Mouse (Mus musculus) megakaryocyte, embryonic 14.5 days (primary cell): ENCODE results near the gene Adam17. TPM values are rescaled to one million over a fixed set of nuclear protein-coding genes. Genes with fewer than 3 reads are reported as not detected.

Experiments used
- H3K27me3 ChIP-seq: replicated peaks from 2 replicates; pipeline ENCODE3; 2012; ENCODE audit warnings: inconsistent platforms
- H3K36me3 ChIP-seq: replicated peaks from 2 replicates; pipeline ENCODE3; 2012; ENCODE audit warnings: low read length, inconsistent platforms, mixed read lengths
- H3K4me1 ChIP-seq: 2 replicates; pipeline ENCODE4 v1.6.1; 2012; ENCODE audit warnings: inconsistent platforms
- H3K4me3 ChIP-seq: replicated peaks from 2 replicates; pipeline ENCODE3; 2012; ENCODE audit warnings: moderate library complexity, mild to moderate bottlenecking, inconsistent platforms
- H3K9me3 ChIP-seq: 2 replicates; pipeline ENCODE4 v1.6.1; 2012; ENCODE audit warnings: inconsistent platforms
- FLI1 ChIP-seq: IDR thresholded peaks from 2 replicates; pipeline ENCODE4 v1.6.1; 2012; ENCODE audit warnings: low read length, inconsistent platforms, mixed read lengths
- GATA1 ChIP-seq: IDR thresholded peaks from 3 replicates; pipeline ENCODE4 v1.6.1; 2012; ENCODE audit warnings: mixed read lengths, low read length, inconsistent platforms, borderline replicate concordance
- polyA plus RNA-seq: library from polyadenylated mRNA; stranded (reverse); fragments of >175 nt; gene quantifications from 2 replicates; pipeline ENCODE4 v1.2.3, GENCODE M21; 2012; ENCODE audit warnings: low replicate concordance; ENCODE audit not compliant: insufficient read depth

Gene Adam17
- polyA plus RNA-seq, 1 experiment = 12.1 TPM

DNA sequence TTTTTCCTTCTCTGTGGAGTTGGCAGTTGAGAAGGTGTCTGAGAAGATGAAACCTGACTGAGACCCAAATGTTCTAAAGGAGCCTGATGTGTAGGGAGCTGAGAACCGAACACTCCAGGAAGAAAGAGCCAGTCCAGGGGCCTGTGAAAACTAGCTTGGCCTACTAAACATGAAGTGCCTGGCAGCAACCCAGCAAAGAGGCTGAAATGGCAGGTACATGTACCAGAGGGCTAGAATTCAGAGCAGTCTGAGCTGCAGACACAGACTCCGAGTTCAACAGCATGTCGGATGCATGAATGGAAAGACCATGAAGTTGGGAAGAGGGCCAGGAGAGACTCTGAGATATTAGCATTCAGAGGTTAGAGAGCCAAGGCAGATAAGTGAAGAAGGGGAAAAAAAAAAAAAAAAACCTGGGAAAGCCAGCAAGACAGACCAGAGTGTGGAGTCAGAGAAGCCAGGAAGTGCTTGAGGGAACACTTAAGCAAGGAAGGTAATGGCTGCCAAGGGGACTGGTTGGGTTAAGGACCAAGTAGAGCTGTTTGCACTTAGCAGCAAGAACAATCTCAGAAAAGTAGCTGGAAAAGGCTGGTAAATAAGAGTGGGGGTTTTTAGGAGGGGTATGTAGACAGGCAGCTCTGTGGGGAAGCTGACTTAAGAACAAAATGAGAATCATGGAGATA, 84.6 kb downstream of the Adam17 start:
- H3K27me3 ChIP-seq = no peaks in the 10 kb centered on the region
- TF ChIP-seq GATA1 = no peak
- no peak for TF ChIP-seq FLI1
- peaks cover 57% of the 10 kb centered on the region for H3K4me1 ChIP-seq
- H3K36me3 ChIP-seq = peaks cover 51% of the 10 kb centered on the region
- no peaks in the 10 kb centered on the region for H3K9me3 ChIP-seq
- H3K4me3 ChIP-seq = no peak overlapping the region

GRCm38 (mm10) chr12:21286712-21287650, 86.5 kb downstream of the Adam17 start:
- H3K27me3 ChIP-seq = no peaks in the 10 kb centered on the region
- peak overlapping the region; percentile 90 for H3K4me3 ChIP-seq
- H3K4me1 ChIP-seq = peaks cover 64% of the 10 kb centered on the region
- no peak for TF ChIP-seq FLI1
- TF ChIP-seq GATA1 = no peak
- no peaks in the 10 kb centered on the region for H3K9me3 ChIP-seq
- peaks cover 39% of the 10 kb centered on the region for H3K36me3 ChIP-seq

DNA sequence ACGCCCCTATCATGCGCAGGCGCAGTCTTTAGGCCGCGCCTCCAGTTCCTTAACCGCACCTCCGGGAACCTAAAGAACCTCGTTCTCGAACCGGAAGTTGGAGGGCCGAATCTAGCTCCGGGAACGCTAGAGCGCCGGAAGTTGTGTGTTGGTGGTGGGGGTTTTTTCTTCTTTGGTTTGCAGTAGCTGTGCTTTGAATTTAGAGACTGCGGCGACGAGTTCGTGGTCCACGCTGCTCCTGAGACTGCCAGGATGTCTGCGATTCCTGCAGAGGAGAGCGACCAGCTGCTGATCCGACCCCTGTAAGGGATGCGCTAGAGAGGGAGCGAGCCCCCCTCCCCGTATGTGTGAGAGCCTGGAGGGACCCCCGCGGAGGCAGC, 87.2 kb downstream of the Adam17 start, which contains the start of gene Itgb1bp1:
Gene Itgb1bp1, minus strand, starts transcription at position 42 of the 380 bp plus-strand sequence.
- Histone ChIP-seq H3K9me3 (no peaks in the 10 kb centered on the region), H3K4me1 (peaks cover 64% of the 10 kb centered on the region), H3K4me3 (peak within 1 kb of the TSS; percentile 90), H3K27me3 (no peaks in the 10 kb centered on the region), H3K36me3 (peaks cover 36% of the 10 kb centered on the region)
- TF ChIP-seq GATA1 = no peak
- peak; percentile 86; the same call in 1 of the 2 replicates for TF ChIP-seq FLI1

GRCm38 (mm10) chr12:21285508-21286242, 87.8 kb downstream of the Adam17 start:
- H3K27me3 ChIP-seq = no peaks in the 10 kb centered on the region
- TF ChIP-seq GATA1 = no peak
- no peak for TF ChIP-seq FLI1
- peaks cover 31% of the 10 kb centered on the region for H3K36me3 ChIP-seq

GRCm38 (mm10) chr12:21284761-21285441, 88.5 kb downstream of the Adam17 start, which contains the start of gene Cpsf3:
Gene Cpsf3 (plus strand): TSS chr12:21285391.
- peaks cover 56% of the 10 kb centered on the region for H3K4me1 ChIP-seq
- H3K27me3 ChIP-seq = no peaks in the 10 kb centered on the region
- no peaks in the 10 kb centered on the region for H3K9me3 ChIP-seq
- TF ChIP-seq GATA1 = no peak
- TF ChIP-seq FLI1 = no peak
- peaks cover 23% of the 10 kb centered on the region for H3K36me3 ChIP-seq
- peak within 1 kb of the TSS; percentile 90 for H3K4me3 ChIP-seq

More at GRCm38 (mm10) chr12:21285508-21286242, 87.8 kb downstream of the Adam17 start:
- Histone ChIP-seq H3K4me3 (peak overlapping the region; percentile 90), H3K9me3 (no peaks in the 10 kb centered on the region), H3K4me1 (peaks cover 64% of the 10 kb centered on the region)

GRCm38 (mm10) chr12:21277352-21277864, 96.0 kb downstream of the Adam17 start:
- TF ChIP-seq GATA1 (no peak), FLI1 (no peak)
- no peaks in the 10 kb centered on the region for H3K27me3 ChIP-seq
- H3K36me3 ChIP-seq = peaks cover 64% of the 10 kb centered on the region
- H3K9me3 ChIP-seq = no peaks in the 10 kb centered on the region
- no peak overlapping the region for H3K4me3 ChIP-seq
- H3K4me1 ChIP-seq = peaks cover 28% of the 10 kb centered on the region

DNA sequence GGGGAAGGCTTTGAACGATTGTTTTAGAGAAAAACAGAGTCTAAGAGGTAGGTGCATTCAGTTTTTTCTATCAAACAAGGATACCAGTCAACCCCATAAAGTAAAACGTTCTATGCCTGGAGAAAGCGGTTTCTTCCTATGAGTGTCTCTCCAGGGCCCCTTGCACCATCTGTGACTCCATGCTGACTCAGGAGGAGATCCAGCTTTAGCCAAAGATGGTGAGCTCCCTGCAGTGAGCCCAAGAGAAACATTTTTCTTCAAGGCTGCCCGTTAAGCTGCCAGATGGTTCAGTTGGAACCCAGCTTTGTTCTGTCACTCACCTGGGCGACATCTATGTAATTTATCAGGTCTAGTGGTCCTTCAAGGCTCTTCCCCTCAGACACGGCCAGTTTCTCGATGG, 99.0 kb downstream of the Adam17 start:
- Histone ChIP-seq H3K4me1 (peaks cover 27% of the 10 kb centered on the region), H3K9me3 (no peaks in the 10 kb centered on the region), H3K4me3 (no peak overlapping the region), H3K36me3 (peaks cover 88% of the 10 kb centered on the region), H3K27me3 (no peaks in the 10 kb centered on the region)
- no peak for TF ChIP-seq FLI1
- TF ChIP-seq GATA1 = no peak

Other genes starting within 250 kb of the Adam17 start
- gene Cpsf3, start 88.2 kb downstream of the Adam17 start, polyA plus RNA-seq = 2.6 TPM in 1 of 2 replicates, not detected in the other
- 4.4 and 19.5 TPM in 2 replicates for gene Itgb1bp1, start 87.3 kb downstream of the Adam17 start, polyA plus RNA-seq
- gene Iah1, start 57.2 kb downstream of the Adam17 start, polyA plus RNA-seq = 108 and 188 TPM in 2 replicates
- 36.8 and 41.4 TPM in 2 replicates for gene Ywhaq, start 44.0 kb upstream of the Adam17 start, polyA plus RNA-seq